Mouse (Mus musculus) 3T3-L1 (cell line): ENCODE data around the gene Cyp3a44.
"Not testable (repeated sequence)": the region's sequence is repeated elsewhere in the genome, so short reads cannot be mapped to it uniquely, and the experiment has no call there.

Source experiments
- DNase-seq: peaks from one replicate; pipeline ENCODE4 v3.0.0-alpha.2; 2015; ENCODE audit warnings: low read depth, low spot score

Cyp3a44 gene

GRCm38 (mm10) chr5:145805796-145806195 lies at the start of gene Cyp3a44:
TSS of gene Cyp3a44 (minus strand) at chr5:145805874.
- DNase-seq: not testable (repeated sequence)

GRCm38 (mm10) chr5:145800229-145800628 lies 5.4 kb downstream of the Cyp3a44 start:
- not testable (repeated sequence) for DNase-seq

- DNase-seq: not testable (repeated sequence)
These were observed 12.4 kb downstream of the Cyp3a44 start for GRCm38 (mm10) chr5:145793232-145793631.

GRCm38 (mm10) chr5:145737512-145737911 lies 68.2 kb downstream of the Cyp3a44 start:
- DNase-seq: not testable (repeated sequence)
